Mouse (Mus musculus) bone marrow, adult 2 months (tissue): ENCODE measurements around the gene Gprasp1. TPM values are rescaled to one million over a fixed set of nuclear protein-coding genes. Genes with fewer than 3 reads are reported as not detected.
"Not testable (repeated sequence)": the region's sequence is repeated elsewhere in the genome, so short reads cannot be mapped to it uniquely, and the experiment has no call there.

Experiments used
- H3K27ac ChIP-seq: fragments of 200-500 bp; 2 replicates; pipeline ENCODE4 v1.5.1; 2012; ENCODE audit warnings: low read depth, mild to moderate bottlenecking, control low read depth, inconsistent platforms, low read length; ENCODE audit not compliant: control insufficient read depth, poor library complexity, insufficient read depth
- H3K4me1 ChIP-seq: fragments of 200-500 bp; 2 replicates; pipeline ENCODE4 v1.6.1; 2011; ENCODE audit warnings: low read length; ENCODE audit not compliant: control insufficient read depth, insufficient read depth
- H3K4me3 ChIP-seq: fragments of 200-500 bp; replicated peaks from 2 replicates; pipeline ENCODE3; 2011; ENCODE audit warnings: mild to moderate bottlenecking, low read depth, low read length, control low read depth; ENCODE audit not compliant: control insufficient read depth
- CTCF ChIP-seq: fragments of 200-500 bp; IDR thresholded peaks from 2 replicates; pipeline ENCODE4 v1.5.1; 2011; ENCODE audit warnings: low read length, control low read depth; ENCODE audit not compliant: control insufficient read depth, insufficient read depth
- POLR2A ChIP-seq: fragments of 200-500 bp; IDR thresholded peaks from 2 replicates; pipeline ENCODE4 v1.6.1; 2011; ENCODE audit warnings: low read depth, mild to moderate bottlenecking, control low read depth, low read length, borderline replicate concordance; ENCODE audit not compliant: control insufficient read depth
- WGBS: fragments of 180-500 bp; shearing (Covaris S2); methylation state at CpG from one replicate; pipeline ENCODE4 v1.1.7; 2018; 5-methylcytosine and 5-hydroxymethylcytosine counted together
- polyA plus RNA-seq: library from polyadenylated mRNA; stranded (reverse); fragments of >200 nt; gene quantifications from 2 replicates; pipeline ENCODE4 v1.2.4, GENCODE M21; 2011; ENCODE audit warnings: low replicate concordance; ENCODE audit not compliant: missing spikeins, insufficient read depth, insufficient read length

The Gprasp1 gene
- polyA plus RNA-seq, 1 experiment, result 12.5 TPM

GRCm38 (mm10) chrX:135752832-135753231 lies 10.3 kb downstream of the Gprasp1 start:
- H3K4me3 ChIP-seq, result no peak overlapping the region
- TF ChIP-seq CTCF, result peak; percentile 63
- TF ChIP-seq POLR2A, result no peak
- 3% methylated on average over 2 of the region's 2 CpGs for WGBS
- no peaks in the 10 kb centered on the region for H3K4me1 ChIP-seq
- no peak overlapping the region for H3K27ac ChIP-seq

DNA sequence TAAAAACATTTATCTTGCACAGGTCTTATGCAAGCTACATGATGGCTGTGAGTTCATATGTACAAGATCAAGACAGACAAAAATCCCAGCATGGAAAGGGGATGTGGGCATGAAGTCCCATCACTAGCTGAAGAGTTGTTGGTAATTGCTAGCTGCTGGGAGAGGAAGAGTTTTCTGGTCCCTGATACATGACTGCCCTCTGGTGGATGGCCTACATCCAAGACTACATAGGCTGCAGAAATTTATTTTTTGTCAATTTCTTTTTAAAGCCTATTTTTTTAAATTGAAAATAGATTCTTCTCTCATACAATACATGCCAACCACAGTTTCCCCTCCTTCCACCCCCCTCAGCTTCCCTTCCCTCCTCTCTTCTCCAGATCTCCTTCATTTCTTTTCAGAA lies 19.2 kb downstream of the Gprasp1 start:
- H3K27ac ChIP-seq, result no peak overlapping the region
- H3K4me3 ChIP-seq, result no peak overlapping the region
- no peaks in the 10 kb centered on the region for H3K4me1 ChIP-seq
- TF ChIP-seq CTCF, result no peak
- no peak for TF ChIP-seq POLR2A

GRCm38 (mm10) chrX:135768043-135768548 lies 25.6 kb downstream of the Gprasp1 start:
- TF ChIP-seq POLR2A (no peak), CTCF (no peak)
- 77% methylated on average over 2 of the region's 3 CpGs for WGBS
- no peaks in the 10 kb centered on the region for H3K4me1 ChIP-seq
- no peak overlapping the region for H3K27ac ChIP-seq
- no peak overlapping the region for H3K4me3 ChIP-seq

GRCm38 (mm10) chrX:135768565-135768964 lies 26.0 kb downstream of the Gprasp1 start:
- H3K4me3 ChIP-seq, result no peak overlapping the region
- 67% methylated on average over 2 of the region's 2 CpGs for WGBS
- no peak for TF ChIP-seq POLR2A
- TF ChIP-seq CTCF, result no peak
- no peaks in the 10 kb centered on the region for H3K4me1 ChIP-seq
- H3K27ac ChIP-seq, result no peak overlapping the region

DNA sequence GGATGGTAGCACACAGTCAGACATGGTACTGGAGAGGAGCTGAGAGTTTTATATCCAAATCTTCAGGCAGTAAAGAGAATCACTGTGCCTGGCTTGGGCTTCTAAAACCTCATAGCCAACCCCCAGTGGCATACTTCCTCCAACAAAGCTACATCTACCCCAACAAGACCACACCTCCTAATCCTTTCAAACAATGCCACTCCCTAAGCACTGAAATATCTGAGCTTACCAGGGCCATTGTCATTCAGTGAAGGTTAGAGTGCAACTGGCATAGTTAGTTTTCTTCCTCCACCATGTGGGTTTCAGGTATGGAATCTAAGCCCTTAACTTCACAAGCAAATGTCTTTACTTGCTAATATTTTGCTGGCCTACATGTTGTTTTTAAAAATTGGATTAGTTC lies 49.0 kb downstream of the Gprasp1 start:
- H3K4me3 ChIP-seq, result no peak overlapping the region
- TF ChIP-seq CTCF (no peak), POLR2A (no peak)
- H3K4me1 ChIP-seq, result no peaks in the 10 kb centered on the region
- H3K27ac ChIP-seq, result no peak overlapping the region

- no peak overlapping the region for H3K27ac ChIP-seq
- no peak overlapping the region for H3K4me3 ChIP-seq
- TF ChIP-seq CTCF (no peak), POLR2A (no peak)
- H3K4me1 ChIP-seq, result no peaks in the 10 kb centered on the region
- WGBS, result 78% methylated on average over 6 of the region's 6 CpGs
These were observed 49.8 kb downstream of the Gprasp1 start for GRCm38 (mm10) chrX:135792326-135792725.

DNA sequence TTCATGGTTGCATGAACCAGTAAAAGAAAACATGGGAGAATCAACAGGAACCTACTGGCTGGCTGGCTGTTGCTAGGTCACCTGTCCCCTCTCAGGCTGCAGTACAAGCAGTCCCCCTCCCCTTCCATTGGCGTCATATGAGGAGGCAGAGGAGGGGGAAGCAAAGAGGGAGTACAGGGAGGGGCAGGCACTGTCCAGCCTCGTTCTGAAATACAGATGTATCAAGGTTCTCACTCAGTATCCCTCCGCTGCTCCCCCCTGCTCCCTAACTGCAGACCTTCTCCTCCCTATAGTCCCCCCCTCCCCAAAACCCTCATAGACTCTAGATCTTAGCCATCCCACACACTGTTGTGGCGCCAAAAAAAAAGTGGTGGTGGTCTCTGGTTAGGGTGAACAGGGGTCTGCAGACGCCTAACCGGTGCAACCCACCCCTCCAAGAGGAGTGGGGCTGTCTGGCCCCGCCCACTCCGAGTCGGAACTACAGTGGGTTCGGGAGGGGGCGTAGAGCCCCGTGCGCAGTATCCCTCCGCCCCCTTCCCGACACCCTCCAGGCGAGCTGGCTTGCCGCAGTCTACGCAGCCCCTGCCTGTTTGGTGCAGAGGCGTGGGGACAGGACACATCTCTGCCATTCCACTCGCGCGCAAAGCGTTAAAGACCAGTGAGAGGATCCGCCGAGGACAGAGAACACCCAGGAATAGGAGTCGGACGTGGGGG lies 53.2 kb downstream of the Gprasp1 start:
- not testable (repeated sequence) for H3K4me1 ChIP-seq, H3K27ac ChIP-seq
- WGBS, result 9% methylated on average over 27 of the region's 27 CpGs
- peak overlapping the region; percentile 28 for H3K4me3 ChIP-seq

DNA sequence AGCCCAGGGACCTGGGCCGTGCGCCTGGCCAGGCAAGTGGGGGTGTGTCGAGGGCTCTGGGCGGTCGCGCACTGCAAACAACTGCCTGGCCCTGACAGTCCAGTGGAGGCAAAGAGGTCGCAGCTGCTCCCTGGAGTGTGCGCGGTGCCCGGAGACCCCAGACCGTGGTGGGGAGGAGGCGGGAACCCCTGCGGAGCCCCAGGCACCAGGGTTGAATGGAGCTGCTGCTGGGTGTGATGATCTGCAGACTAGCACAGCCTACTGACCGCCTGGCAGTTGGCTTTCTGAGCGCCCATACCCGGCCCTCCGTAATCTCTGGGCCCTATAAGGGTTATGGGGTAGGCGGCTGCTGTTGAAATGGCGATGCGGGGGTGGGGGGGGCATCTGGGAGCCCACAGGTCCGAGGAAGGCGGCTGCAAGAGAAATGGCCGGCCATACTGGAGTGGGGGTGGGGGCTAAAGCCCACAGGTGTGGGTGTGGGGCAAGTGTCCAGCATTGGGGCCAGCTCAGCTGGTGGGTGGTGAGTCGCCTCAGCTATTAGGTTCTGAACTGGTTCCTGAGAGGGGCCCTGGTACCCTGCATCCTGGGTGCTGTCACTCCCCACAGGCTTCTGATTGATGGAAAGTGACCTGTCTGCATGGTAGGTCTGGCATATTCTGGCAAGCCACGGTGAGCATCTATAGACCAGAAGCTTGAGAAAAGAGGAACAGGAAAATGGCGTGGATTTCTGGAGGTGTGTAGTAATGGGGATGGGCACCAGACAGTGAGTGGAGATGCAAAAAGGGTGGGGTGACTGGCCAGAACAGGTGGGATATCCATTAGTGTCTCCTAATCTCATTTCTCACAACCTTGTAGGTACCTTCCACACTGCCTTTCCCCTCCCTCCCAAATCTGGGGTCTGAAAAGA lies 54.0 kb downstream of the Gprasp1 start:
- peak overlapping the region; percentile 28 for H3K4me3 ChIP-seq
- not testable (repeated sequence) for H3K27ac ChIP-seq, H3K4me1 ChIP-seq
- WGBS, result 18% methylated on average over 26 of the region's 26 CpGs

DNA sequence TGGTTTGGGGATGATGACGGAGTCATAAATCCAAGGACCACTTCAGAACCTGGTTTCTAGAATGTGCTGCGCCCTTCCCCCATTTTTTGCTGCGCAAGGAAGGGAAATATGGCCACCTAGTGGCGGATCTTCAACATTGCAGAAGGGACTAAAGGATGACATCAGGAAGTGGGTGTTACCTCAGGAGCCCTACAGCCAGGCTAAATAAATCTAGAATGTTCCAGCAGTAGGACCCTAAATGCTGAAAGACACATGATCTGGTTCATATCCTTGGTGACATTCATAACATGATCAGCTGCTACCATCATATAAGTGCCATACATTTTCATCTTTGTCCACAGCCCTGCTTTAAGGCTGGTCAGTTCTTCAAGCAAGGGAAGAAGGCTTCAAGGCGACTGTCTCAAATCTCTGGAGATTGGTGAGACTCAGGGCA lies 54.7 kb downstream of the Gprasp1 start, which contains the start of gene Bhlhb9:
TSS of gene Bhlhb9 (plus strand) at position 383 of the 433 bp plus-strand sequence.
- not testable (repeated sequence) for H3K4me3 ChIP-seq, H3K27ac ChIP-seq, H3K4me1 ChIP-seq
- 23% methylated on average over 5 of the region's 5 CpGs for WGBS
